Mouse (Mus musculus): ENCODE results near the gene Wdr66.

The Wdr66 gene

DNA sequence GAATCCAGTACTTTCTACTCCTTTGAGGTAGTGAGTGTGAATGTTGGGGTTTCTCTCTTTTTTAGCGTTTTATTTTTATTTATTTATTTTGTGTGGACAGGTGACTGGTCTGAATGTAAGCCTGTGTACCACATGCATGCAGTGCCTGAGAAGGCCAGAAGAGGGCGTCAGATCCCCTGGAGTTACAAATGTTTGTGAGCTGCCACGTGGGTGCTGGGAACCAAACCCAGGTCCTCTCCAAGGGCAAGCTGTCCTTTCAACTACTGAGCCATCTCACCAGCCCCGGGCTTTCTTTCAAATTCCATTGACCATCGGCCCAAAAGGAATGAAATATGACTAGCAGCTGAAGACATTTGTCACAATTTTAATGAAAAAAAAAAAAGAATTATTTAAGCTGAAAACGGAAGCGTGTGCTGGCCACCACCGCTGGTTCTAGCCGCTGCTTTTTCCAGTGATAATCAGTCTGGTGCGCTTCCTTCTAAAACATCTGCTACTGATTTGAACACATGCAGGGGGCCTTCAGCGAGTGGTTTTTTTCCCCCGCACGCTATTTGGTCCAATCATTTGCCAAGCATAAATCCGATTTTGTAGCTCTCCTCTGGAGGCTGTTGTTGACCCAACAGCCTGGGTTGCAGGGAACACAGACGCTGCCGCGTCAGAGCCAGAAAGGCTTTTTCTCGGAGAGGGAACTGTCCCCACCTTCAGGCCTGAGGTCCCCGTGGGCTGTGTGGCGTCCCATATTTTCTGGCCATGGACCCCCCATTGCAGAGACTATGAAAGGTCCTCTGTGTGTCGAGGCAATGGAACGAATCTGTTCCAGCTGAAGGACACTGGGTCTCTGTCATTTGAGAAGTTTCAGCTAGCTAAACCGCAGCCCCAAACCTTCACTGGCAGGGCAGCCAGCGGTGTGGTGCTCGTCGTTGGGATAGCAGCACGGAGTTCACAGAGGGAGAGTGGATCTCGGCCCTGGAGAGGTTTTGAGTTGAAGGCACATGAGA lies 16.9 kb downstream of the Wdr66 start:
- in situ Hi-C loops (cut with MboI; ENCODE audit: unreplicated experiment in 2 of 2) = loop anchor here in 1 of 2 experiments (25.0 kb wide), 1 partner anchor 644 kb away; the partner anchor contains the start of gene Denr

DNA sequence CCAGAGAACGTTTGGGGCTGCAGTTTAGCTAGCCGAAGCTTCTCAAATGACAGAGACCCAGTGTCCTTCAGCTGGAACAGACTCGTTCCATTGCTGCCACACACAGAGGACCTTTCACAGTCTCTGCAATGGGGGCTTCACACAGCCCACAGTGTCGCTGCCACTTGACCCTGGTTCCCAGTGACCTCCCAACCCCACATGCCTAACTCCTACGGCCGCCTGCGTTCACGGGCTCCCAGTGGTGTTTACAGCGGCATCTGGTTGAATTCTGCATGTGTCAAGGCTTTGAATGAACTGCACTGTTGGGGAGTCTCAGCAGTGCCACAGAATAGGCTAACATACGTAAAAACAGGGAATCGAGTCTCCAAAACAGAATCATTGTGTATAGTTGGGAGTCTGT lies 19.0 kb downstream of the Wdr66 start:
- in situ Hi-C loops (cut with MboI; ENCODE audit: unreplicated experiment in 2 of 2) = loop anchor here in 1 of 2 experiments (25.0 kb wide), 1 partner anchor 641 kb away; the partner anchor contains the start of gene Denr

DNA sequence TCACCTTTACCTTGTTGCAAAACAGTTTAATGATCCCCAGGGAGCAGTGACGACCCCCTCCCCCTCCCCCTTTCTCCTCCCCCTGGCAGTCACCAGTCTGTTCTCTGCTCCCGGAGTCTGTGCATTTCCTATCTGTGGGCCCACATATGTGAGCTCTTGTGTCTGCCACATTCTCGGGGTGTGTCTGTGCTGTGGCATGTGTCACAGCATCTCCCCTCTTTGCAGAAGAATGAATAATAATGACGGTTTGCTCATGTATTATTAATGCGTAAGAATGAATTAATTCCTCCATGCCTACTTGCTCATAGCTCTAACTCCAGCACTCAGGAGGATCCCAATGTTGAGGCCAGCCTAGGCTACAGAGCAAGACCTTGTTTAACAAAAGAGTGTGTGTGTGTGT lies 21.0 kb downstream of the Wdr66 start:
- in situ Hi-C loops (cut with MboI; ENCODE audit: unreplicated experiment in 2 of 2) = loop anchor here in 1 of 2 experiments (25.0 kb wide), 1 partner anchor 639 kb away; the partner anchor contains the start of gene Denr

DNA sequence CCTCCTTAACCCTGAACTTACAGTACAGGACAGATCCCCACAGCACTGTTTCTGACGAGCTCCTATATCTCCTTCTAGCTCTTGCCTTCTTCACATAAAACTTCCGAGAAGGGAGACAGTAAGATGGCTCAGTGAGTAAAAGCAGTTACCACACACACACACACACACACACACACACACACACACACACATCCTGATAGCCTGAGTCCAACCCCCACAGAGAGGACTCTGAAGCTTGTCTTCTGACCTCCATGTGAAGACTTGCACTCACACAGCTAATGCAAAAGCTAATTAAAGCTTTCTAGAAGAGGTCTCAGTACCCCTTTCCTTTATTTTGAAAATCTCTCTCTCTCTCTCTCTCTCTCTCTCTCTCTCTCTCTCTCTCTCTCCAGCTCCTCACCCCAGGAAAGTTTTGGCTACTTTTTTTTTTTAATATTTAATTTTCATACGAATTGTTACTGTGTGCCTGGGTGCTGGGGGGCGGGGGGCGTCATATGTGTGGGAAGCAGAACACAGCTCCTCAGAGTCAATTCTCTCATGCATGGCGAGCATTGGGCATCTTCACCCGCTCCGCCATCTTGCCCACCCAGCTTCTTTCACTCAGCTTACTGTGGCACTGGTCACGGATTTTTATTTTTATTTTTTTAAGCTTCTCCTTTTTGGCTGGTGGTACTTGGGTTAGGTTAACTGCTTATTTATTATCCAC lies 24.9 kb downstream of the Wdr66 start:
- in situ Hi-C loops (cut with MboI; ENCODE audit: unreplicated experiment in 2 of 2) = no loop called here

DNA sequence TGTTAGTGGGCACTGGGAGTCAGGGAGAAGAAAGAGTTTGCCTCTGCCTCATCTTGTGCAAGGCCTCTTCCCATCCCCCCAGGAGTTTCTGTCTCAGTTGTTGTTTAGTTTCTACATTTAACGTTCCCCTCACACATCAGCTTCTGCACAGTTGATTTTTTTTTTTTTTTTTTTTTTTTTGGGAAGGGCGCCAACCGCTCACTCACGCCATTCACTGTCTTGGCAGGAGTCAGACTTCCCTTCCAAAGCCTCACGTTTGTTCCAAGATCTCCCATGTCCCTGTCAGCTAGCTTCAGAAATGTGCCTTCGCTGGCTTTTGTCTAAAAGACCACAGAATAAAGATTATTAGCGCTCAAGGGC lies 25.4 kb downstream of the Wdr66 start:
- in situ Hi-C loops (cut with MboI; ENCODE audit: unreplicated experiment in 2 of 2) = no loop called here

DNA sequence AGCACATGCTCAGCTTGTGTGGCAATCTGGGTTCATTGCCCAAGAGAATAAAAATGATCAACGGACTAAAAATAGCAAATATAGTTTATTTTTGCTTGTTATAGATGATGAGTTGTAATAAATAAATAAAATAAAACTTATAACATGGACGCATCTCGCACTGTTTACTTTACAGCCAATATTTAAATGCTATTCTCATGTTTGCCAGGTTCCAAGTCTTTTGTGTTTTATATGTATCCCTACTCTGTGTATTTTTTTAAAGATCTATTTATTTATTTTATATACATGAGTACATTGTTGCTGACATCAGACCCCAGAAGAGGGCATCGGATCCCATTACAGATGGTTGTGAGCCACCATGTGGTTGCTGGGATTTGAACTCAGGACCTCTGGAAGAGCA lies 25.8 kb downstream of the Wdr66 start:
- in situ Hi-C loops (cut with MboI; ENCODE audit: unreplicated experiment in 2 of 2) = no loop called here

DNA sequence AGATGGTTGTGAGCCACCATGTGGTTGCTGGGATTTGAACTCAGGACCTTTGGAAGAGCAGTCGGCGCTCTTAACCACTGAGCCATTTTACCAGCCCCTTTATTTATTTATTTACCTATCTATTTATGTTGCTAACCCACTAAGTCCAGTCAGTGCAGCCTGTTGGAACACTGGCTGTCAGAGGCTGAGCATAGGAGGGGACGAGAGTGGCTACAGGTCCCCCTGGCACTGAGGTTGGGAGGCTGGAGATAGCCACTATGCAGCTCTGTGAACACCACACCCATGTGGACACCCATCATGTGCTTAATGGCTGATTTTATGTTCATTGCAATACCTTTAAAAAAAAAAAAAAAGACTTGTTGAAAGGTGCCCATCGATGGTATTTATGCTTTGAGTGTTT lies 27.3 kb downstream of the Wdr66 start:
- in situ Hi-C loops (cut with MboI; ENCODE audit: unreplicated experiment in 2 of 2) = no loop called here

DNA sequence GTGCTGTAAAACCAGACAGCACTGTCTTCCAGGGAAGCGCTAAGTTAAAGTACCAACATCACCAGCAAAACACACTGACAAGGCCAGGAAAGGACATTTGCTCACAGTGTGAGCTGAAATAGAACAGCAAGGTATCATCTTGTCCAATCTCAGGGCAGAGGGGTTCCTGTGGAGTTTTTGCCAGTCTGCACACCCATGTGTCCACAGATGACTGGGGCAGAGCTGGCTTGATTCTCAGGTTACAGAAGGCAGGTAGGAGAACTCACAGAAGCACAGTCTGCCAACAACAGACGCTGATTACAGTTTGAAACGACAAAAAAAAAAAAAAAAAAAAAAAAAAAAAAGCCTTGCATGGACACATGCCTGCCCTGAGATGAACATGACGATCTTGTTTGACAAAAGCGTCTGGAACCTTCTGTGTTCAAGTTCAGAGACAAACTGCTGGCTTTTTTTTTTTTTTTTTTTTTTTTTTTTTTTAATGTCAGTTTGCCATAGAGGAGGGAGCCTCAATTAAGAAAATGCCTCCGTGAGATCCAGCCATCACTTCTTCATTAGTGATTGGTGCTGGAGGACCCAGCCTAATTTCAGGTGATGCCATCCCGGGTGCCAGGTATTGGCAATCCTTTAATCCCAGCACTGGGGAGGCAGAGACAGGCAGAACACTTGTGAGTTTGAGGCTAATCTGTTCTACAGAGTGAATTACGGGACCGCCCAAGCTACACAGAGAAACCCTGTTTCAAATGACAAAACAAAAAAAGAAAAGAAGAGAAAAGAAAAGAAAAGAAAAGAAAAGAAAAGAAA lies 29.6 kb downstream of the Wdr66 start:
- in situ Hi-C loops (cut with MboI; ENCODE audit: unreplicated experiment in 2 of 2) = loop anchor here (5.0 to 10.0 kb wide), 3 partner anchors 156 to 333 kb away; no protein-coding TSS in a partner anchor

DNA sequence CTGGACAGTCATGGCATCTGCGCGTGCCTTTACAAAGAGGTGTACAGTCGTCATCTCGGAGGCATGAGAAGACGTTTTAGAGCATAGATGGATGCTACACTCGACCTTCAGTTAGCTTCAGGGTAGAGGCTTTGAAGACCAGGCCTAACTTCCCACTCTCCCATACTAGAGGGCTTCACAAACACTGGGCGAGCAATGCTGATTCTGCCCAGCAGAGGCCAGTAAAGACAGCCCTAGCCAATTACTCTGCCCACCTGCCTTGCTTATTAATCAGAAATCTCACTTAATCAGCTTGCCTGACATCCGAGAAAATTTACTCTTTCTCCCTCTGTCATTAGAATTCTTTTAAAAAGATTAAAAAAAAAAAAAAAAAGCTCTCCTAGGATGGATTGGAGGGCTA lies 33.3 kb downstream of the Wdr66 start:
- in situ Hi-C loops (cut with MboI; ENCODE audit: unreplicated experiment in 2 of 2) = loop anchor here (10.0 kb wide), 2 partner anchors 320 to 330 kb away; no protein-coding TSS in a partner anchor

DNA sequence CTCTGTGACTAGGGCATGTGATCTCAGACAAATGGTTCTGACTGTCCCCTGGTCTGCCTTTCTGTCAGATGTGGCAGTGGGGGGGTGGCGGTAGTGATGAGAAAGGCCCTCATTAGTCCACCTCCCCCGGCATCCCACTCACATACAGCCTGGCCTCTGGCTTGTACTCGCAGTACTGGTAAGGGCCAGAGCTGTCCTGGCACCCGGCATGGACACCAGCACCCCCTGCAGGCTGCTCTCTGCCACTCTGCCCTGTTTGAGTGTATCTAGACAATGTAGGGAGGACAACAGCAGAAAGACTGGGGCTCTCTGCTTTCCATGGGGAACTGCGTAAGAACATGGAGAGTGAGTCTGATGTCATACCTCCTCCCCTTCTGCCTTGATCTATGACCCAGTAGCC lies 36.2 kb downstream of the Wdr66 start:
- in situ Hi-C loops (cut with MboI; ENCODE audit: unreplicated experiment in 2 of 2) = loop anchor here (10.0 kb wide), 2 partner anchors 317 to 327 kb away; no protein-coding TSS in a partner anchor

DNA sequence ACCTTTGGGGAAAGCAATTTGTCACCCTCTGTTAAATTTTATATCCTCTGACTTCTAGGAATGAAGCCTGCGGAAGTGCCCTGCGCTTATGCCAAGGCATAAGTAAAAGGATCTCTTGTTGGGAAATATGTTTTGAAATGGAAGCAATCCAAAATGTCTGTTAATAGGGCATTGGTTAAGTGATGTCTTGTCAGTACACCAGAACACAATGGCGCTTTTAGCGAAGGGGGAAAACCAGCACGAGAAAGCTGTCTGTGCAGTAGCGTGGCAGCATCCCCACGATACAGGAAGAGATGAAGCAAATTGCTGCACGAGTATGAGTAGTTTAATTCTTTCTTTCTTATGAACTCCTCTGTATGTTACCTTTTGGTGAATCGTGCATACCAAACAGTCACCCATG lies 42.8 kb downstream of the Wdr66 start:
- in situ Hi-C loops (cut with MboI; ENCODE audit: unreplicated experiment in 2 of 2) = loop anchor here (5.0 kb wide), 2 partner anchors 73 to 148 kb away; no protein-coding TSS in a partner anchor

DNA sequence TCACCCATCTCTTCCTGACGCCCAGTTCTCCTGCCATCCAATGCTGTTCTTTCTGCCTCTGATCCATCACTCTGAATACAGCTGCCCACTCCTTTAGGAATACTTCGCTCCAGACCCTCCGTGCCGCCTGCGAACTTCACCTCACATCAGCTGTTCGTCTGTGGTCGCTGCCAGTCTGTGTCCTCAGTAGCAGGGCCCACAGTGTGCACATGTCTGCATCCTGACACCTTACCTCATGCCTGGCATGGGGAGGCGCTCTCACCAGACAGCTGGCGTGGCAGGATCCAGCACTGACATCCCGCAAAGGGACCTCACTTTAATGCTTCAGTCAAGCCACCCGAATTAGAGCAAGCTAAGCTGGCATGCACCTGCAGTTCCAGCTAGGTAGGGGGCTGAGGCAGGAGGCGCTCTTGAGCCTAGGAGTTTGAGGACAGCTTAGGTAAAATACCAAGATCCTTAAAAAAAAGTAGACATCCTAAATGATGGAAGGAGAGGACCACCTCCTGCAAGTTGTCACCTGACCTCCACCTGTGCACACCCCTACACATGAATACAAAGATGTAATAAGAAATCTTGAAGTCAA lies 44.4 kb downstream of the Wdr66 start:
- in situ Hi-C loops (cut with MboI; ENCODE audit: unreplicated experiment in 2 of 2) = loop anchor here (5.0 kb wide), 1 partner anchor 71 kb away; no protein-coding TSS in a partner anchor

DNA sequence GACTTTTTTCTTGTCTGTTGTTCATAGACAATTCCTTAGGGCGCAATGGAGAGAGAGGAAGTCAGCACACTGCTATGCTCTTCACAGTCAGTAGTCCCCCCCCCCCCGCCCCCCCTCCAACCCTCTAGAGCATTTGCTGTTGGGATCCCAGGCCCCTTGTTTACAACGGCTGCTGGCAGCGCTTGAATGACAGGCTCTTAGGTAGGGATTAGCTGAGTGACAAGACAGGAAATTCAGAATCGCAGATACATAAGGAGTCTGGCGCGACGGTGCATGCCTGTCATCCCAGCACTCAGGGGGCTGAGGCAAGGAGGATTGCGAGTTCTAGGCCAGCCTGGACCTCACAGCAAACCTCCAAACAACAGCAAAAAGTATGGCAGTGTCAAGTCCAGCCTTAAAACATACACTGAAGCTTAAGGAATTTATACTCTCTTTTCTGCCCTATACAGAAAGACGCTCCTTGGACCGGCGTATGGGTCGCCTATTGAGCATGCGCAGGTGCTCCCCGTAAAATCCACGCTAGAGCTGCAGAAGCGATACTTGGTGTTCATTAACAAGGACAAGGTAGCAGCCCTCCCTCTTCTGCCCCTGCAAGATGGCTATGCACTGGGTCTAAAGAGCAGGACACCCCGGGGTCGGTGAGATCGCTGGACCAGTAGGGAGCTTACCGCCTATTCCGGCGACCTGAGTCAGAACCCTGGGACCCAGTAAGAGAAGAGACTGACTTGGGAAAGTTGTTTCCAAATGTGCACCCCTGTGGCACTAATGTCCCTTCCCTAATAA lies 45.3 kb downstream of the Wdr66 start:
- in situ Hi-C loops (cut with MboI; ENCODE audit: unreplicated experiment in 2 of 2) = loop anchor here (5.0 kb wide), 1 partner anchor 70 kb away; no protein-coding TSS in a partner anchor

DNA sequence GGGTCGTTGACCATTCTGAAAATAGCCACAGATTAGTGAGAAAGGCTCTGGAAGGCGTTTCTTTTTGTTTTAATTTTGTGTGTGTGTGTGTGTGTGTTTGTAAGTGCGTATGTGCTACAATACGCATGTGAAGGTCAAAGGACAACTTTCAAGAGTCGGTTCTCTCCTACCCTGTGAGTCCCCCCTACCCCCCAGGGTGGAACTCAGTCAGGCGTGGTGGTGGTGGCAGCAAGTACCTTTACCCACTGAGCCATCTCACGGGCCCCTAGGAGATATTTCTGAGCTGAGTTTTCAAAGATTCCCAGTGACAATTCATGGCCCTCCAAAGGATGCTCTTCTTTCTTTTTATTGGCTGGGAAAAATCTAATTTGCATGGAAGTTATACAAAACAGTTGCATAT lies 45.9 kb downstream of the Wdr66 start:
- in situ Hi-C loops (cut with MboI; ENCODE audit: unreplicated experiment in 2 of 2) = loop anchor here (5.0 kb wide), 1 partner anchor 69 kb away; no protein-coding TSS in a partner anchor

DNA sequence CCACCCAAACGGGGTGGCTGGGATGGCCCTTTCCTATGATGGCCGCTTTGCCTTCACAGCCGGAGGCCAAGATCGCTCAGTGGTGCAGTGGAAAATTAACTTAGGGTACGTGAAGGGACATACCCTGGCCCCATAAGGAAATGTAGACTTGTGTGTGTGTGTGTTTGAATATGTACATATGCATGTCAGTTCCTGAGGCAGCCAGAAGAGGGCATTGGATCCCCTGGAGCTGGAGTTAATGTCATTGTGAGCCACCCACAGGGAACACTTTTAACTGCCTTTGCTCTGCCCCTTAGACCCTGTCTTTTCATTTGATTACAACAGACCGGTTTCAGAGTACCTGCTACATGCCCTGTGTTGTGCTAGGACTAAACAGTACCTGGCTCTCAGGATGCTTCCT lies 46.6 kb downstream of the Wdr66 start:
- in situ Hi-C loops (cut with MboI; ENCODE audit: unreplicated experiment in 2 of 2) = loop anchor here (5.0 kb wide), 1 partner anchor 69 kb away; no protein-coding TSS in a partner anchor

DNA sequence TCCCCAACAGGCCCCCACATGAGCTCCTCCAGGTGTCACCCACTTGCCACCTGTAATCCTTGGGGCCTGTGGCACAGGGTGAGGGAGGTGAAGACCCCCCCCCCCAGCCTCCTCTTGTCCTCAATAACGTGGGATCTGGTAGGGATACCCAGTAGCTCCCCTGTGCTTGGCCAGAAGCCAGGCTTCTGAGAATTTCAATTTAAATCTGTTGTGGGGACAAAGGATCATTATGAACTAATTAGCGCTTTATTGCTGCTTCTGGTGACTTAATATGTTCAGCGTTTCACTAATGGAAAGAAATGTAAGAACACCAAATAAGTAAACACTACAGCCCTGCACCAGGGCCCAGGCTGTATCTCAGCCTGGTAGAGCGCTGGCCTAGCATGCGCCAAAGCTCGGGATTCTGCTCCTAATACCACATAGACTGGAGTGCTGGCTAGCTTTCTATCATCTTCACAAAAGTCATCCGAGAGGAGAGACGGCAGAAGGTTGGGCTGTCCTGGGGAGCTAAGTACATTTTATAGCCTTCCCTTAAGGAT lies 48.7 kb downstream of the Wdr66 start:
- in situ Hi-C loops (cut with MboI; ENCODE audit: unreplicated experiment in 2 of 2) = no loop called here

DNA sequence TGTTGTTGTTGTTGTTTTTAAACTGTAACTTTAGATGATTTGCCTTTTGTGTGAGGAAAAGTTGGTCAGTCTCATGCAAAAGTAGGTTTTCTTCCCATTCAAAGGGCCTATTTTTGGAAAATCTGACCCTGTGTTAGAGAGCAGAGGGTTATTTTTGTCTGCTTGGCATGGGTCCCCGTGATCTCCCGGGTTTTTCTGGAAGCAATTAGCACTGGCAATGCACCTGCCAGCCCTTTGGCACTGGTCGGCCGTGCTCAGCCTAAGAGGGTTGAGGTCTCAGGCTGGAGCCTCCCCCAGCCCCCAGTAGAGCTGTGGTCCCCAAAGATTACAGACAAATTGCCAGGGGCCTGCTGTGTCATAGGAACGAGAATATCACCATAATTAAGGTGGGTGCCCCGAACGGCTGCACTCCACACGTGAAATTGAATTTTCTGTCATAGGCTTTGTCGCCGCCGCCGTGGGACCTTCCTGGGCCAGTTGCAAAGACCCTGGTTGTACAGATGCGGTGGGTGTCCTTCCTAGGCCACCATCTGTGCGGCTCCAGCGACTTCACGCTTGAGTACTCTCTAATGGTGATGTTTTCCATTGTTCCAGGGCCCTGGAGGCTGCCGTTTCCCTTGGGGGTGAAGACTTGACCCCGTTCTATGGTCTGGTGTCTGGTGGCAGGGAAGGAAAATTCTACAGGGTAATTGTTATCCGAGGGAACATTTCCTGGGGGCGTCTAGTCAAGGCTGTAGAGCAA lies 50.0 kb downstream of the Wdr66 start:
- in situ Hi-C loops (cut with MboI; ENCODE audit: unreplicated experiment in 2 of 2) = no loop called here

Measured in v-Abl transformed pro-B cells (cell line).